Mouse (Mus musculus): ENCODE measurements around the gene Gcsh.

GRCm38 (mm10) chr8:116943161-116943554 is 50.2 kb downstream of the Gcsh start, which contains the start of gene Atmin:
- TF ChIP-seq CTCF (IDR thresholded peaks at IDR 0.05; ENCODE audit: low read depth, low read length) (peak; percentile 36; the same call in 1 of the 2 replicates), TAL1 (conservative IDR thresholded peaks at IDR 0.05; ENCODE audit: low read depth, low read length) (no peak)
